Mouse (Mus musculus) v-Abl transformed pro-B cells (cell line): ENCODE data around the gene Tbcc.
"Not testable (repeated sequence)": the region's sequence is repeated elsewhere in the genome, so short reads cannot be mapped to it uniquely, and the experiment has no call there.

Experiments
- in situ Hi-C, 2 experiments: fragments of 400-800 bp; cut with MboI; formaldehyde crosslinking; loops; one replicate each; pipeline ENCODE4 v1.15.1; 2025; ENCODE audit not compliant: unreplicated experiment in 2 of 2

Tbcc gene

GRCm38 (mm10) chr17:46890116-46890815, at the start of gene Tbcc:
Gene Tbcc, plus strand, starts transcription at chr17:46890684.
- in situ Hi-C loops: no loop called here

- in situ Hi-C loops: no loop called here
Observed at GRCm38 (mm10) chr17:46843022-46843421, 47.5 kb upstream of the Tbcc start.

GRCm38 (mm10) chr17:46843716-46844115, 46.8 kb upstream of the Tbcc start:
- in situ Hi-C loops: no loop called here

GRCm38 (mm10) chr17:46844811-46845210, 45.7 kb upstream of the Tbcc start:
- in situ Hi-C loops: no loop called here

GRCm38 (mm10) chr17:46845262-46845661, 45.2 kb upstream of the Tbcc start:
- in situ Hi-C loops: no loop called here

GRCm38 (mm10) chr17:46846573-46846972, 43.9 kb upstream of the Tbcc start:
- in situ Hi-C loops: not testable (repeated sequence)

- in situ Hi-C loops: no loop called here
Observed at GRCm38 (mm10) chr17:46847206-46847605, 43.3 kb upstream of the Tbcc start.

GRCm38 (mm10) chr17:46852725-46853124, 37.8 kb upstream of the Tbcc start:
- in situ Hi-C loops: no loop called here

GRCm38 (mm10) chr17:46853281-46853680, 37.2 kb upstream of the Tbcc start:
- in situ Hi-C loops: no loop called here

GRCm38 (mm10) chr17:46854096-46854495, 36.4 kb upstream of the Tbcc start:
- in situ Hi-C loops: no loop called here

- in situ Hi-C loops: no loop called here
Observed at GRCm38 (mm10) chr17:46854640-46855110, 35.8 kb upstream of the Tbcc start.

- in situ Hi-C loops: no loop called here
Observed at GRCm38 (mm10) chr17:46855328-46856106, 35.0 kb upstream of the Tbcc start.

- in situ Hi-C loops: no loop called here
Observed at GRCm38 (mm10) chr17:46856107-46856388, 34.4 kb upstream of the Tbcc start.

- in situ Hi-C loops: no loop called here
Observed at GRCm38 (mm10) chr17:46856471-46857360, 33.8 kb upstream of the Tbcc start.

- in situ Hi-C loops: no loop called here
Observed at GRCm38 (mm10) chr17:46857361-46857902, 33.1 kb upstream of the Tbcc start.

GRCm38 (mm10) chr17:46857903-46858748, 32.4 kb upstream of the Tbcc start, which contains the start of gene Bicral:
Gene Bicral, minus strand, starts transcription at chr17:46858482.
- in situ Hi-C loops: no loop called here

GRCm38 (mm10) chr17:46858749-46859444, 31.6 kb upstream of the Tbcc start:
- in situ Hi-C loops: no loop called here

- in situ Hi-C loops: no loop called here
Observed at GRCm38 (mm10) chr17:46860120-46860519, 30.4 kb upstream of the Tbcc start.

GRCm38 (mm10) chr17:46864566-46865195, 25.8 kb upstream of the Tbcc start:
- in situ Hi-C loops: no loop called here
